Mouse (Mus musculus) thymus, adult 2 months (tissue): ENCODE measurements at regions not wholly inside any gene's neighbourhood (a gene's known extent, or its start where the extent isn't known, plus 50 kb on each side); places are given as distances from the start of the nearest gene placed in this dataset.

Experiments
- DNase-seq: peaks from one replicate; pipeline ENCODE4 v3.0.0; 2021
- H3K27ac ChIP-seq: fragments of 200-500 bp; 2 replicates; pipeline ENCODE4 v1.5.1; 2012; ENCODE audit warnings: low read length, control low read depth; ENCODE audit not compliant: control insufficient read depth, insufficient read depth
- H3K27me3 ChIP-seq: fragments of 200-500 bp; 2 replicates; pipeline ENCODE4 v1.6.1; 2012; ENCODE audit warnings: mild to moderate bottlenecking, low read length, moderate library complexity, mixed read lengths; ENCODE audit not compliant: control insufficient read depth, insufficient read depth
- H3K36me3 ChIP-seq: fragments of 200-500 bp; 2 replicates; pipeline ENCODE4 v1.6.1; 2012; ENCODE audit warnings: mild to moderate bottlenecking, low read length, moderate library complexity; ENCODE audit not compliant: control insufficient read depth, insufficient read depth
- H3K4me1 ChIP-seq: fragments of 200-500 bp; replicated peaks from 2 replicates; pipeline ENCODE4 v1.6.1; 2012; ENCODE audit warnings: low read length; ENCODE audit not compliant: control insufficient read depth, insufficient read depth
- H3K4me3 ChIP-seq: fragments of 200-500 bp; 2 replicates; pipeline ENCODE4 v1.5.1; 2012; ENCODE audit warnings: mild to moderate bottlenecking, low read length, control low read depth, moderate library complexity; ENCODE audit not compliant: control insufficient read depth, insufficient read depth
- CTCF ChIP-seq: fragments of 200-500 bp; IDR thresholded peaks from 2 replicates; pipeline ENCODE4 v1.5.1; 2012; ENCODE audit warnings: mild to moderate bottlenecking, control low read depth, low read length, moderate library complexity, borderline replicate concordance; ENCODE audit not compliant: control insufficient read depth, poor library complexity, insufficient read depth; ENCODE audit errors: extremely low read depth
- POLR2A ChIP-seq: fragments of 200-500 bp; IDR thresholded peaks from 2 replicates; pipeline ENCODE4 v1.6.1; 2012; ENCODE audit warnings: mild to moderate bottlenecking, low read length, control low read depth, moderate library complexity; ENCODE audit not compliant: control insufficient read depth, poor library complexity, insufficient read depth; ENCODE audit errors: extremely low read depth
- WGBS: fragments of 180-500 bp; shearing (Covaris S2); methylation state at CpG from one replicate; pipeline ENCODE4 v1.1.7; 2018; 5-methylcytosine and 5-hydroxymethylcytosine counted together

DNA sequence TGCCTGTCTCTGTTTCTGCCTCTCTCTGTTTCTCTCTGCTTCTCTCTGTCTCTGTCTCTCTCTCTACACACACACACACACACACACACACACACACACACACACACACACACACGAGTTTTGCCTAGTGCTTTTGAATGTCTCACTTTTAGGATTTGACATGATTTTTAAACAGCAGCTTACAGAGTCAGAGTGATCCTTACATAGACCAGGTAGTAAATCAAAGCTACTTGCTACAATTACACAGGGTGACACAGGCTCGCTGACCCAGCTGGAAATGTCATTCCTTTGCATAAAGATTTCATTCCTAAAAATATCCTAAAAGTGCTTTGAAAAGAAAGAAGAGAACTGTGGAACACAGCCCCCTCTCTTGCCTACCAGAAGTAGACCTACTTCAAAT is 84.5 kb upstream of the Grik1 start:
- no peak for TF ChIP-seq CTCF
- TF ChIP-seq POLR2A: no peak
- H3K4me3 ChIP-seq: no peak overlapping the region
- H3K4me1 ChIP-seq: no peaks in the 10 kb centered on the region
- DNase-seq: no peak
- 50% methylated on average over 2 of the region's 2 CpGs for WGBS
- no peak overlapping the region for H3K27ac ChIP-seq
- H3K27me3 ChIP-seq: no peaks in the 10 kb centered on the region
- H3K36me3 ChIP-seq: no peaks in the 10 kb centered on the region

DNA sequence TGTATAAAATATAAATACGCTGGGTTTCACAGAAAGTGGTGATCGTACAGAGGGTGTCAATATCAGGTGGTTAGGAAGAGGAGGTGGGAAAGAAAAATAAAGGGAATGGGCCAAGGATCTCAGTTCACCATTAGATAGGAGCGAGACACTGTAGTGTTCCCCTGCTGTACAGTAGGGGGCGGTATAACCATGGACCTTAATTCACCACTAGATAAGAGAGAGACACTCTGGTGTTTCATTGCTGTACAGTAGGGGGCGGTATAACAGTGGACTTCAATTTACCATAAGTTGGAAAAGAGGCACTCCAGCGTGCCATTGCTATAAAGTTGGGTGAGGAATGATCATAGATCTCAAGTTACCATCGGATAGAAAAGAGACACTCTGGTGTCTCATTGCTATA is 82.0 kb upstream of the Grik1 start:
- peak; percentile 29 for DNase-seq
- TF ChIP-seq CTCF: no peak
- TF ChIP-seq POLR2A: no peak
- Histone ChIP-seq H3K27ac (no peak overlapping the region), H3K36me3 (no peaks in the 10 kb centered on the region), H3K4me3 (no peak overlapping the region), H3K4me1 (no peaks in the 10 kb centered on the region), H3K27me3 (no peaks in the 10 kb centered on the region)
- 48% methylated on average over 7 of the region's 7 CpGs for WGBS

GRCm38 (mm10) chr16:88368146-88368545 is 78.1 kb upstream of the Grik1 start:
- Histone ChIP-seq H3K36me3 (no peaks in the 10 kb centered on the region), H3K4me3 (no peak overlapping the region), H3K4me1 (no peaks in the 10 kb centered on the region), H3K27me3 (no peaks in the 10 kb centered on the region), H3K27ac (no peak overlapping the region)
- no peak for TF ChIP-seq CTCF
- 67% methylated on average over 6 of the region's 6 CpGs for WGBS
- no peak for DNase-seq

GRCm38 (mm10) chr16:88367162-88367561 is 77.1 kb upstream of the Grik1 start:
- H3K27ac ChIP-seq: no peak overlapping the region
- 89% methylated on average over 1 of the region's 1 CpGs for WGBS
- DNase-seq: no peak
- no peak for TF ChIP-seq CTCF
- no peak for TF ChIP-seq POLR2A
- no peak overlapping the region for H3K4me3 ChIP-seq
- no peaks in the 10 kb centered on the region for H3K36me3 ChIP-seq
- no peaks in the 10 kb centered on the region for H3K4me1 ChIP-seq
- H3K27me3 ChIP-seq: no peaks in the 10 kb centered on the region

DNA sequence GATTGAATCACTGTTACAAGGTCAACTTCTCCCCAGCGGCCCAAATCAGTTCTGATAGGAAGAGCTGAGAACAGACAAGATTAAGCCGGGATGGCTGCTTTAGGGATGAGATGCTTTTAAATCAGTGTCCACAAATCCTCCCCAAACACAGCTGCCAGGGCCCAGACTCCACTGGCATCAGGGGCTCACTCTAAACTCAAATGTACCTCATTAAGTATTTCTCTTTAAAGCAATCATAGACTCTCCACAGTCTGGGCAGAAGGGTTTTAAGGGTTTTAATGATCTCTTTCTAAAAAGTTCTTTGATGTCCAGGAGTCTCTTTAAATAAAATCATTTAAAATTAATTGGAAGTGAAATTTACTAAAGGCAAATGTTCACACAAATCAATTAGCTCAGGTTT is 70.0 kb upstream of the Grik1 start:
- Histone ChIP-seq H3K4me3 (no peak overlapping the region), H3K27me3 (no peaks in the 10 kb centered on the region), H3K36me3 (no peaks in the 10 kb centered on the region), H3K27ac (no peak overlapping the region), H3K4me1 (no peaks in the 10 kb centered on the region)
- TF ChIP-seq CTCF: no peak
- no peak for TF ChIP-seq POLR2A
- WGBS: 67% methylated on average over 2 of the region's 2 CpGs
- no peak for DNase-seq
